Mouse (Mus musculus) adrenal gland, adult 18-20 months (tissue): ENCODE results near the gene Bcor. TPM values are rescaled to one million over a fixed set of nuclear protein-coding genes. Genes with fewer than 3 reads are reported as not detected.

Experiments
- DNase-seq, 2 experiments: peaks; one replicate each; pipeline ENCODE4 v3.0.0; 2021 to 2022; ENCODE audit warnings: low spot score in 2 of 2
- total RNA-seq, 2 experiments: library from RNA; stranded (reverse); gene quantifications; 1 replicate in 1 of 2; 2 replicates in 1 of 2; pipeline ENCODE4 v1.2.3; 2021

Bcor gene
- total RNA-seq, 2 experiments from 2014 or later: 12.7 to 16.5 TPM

DNA sequence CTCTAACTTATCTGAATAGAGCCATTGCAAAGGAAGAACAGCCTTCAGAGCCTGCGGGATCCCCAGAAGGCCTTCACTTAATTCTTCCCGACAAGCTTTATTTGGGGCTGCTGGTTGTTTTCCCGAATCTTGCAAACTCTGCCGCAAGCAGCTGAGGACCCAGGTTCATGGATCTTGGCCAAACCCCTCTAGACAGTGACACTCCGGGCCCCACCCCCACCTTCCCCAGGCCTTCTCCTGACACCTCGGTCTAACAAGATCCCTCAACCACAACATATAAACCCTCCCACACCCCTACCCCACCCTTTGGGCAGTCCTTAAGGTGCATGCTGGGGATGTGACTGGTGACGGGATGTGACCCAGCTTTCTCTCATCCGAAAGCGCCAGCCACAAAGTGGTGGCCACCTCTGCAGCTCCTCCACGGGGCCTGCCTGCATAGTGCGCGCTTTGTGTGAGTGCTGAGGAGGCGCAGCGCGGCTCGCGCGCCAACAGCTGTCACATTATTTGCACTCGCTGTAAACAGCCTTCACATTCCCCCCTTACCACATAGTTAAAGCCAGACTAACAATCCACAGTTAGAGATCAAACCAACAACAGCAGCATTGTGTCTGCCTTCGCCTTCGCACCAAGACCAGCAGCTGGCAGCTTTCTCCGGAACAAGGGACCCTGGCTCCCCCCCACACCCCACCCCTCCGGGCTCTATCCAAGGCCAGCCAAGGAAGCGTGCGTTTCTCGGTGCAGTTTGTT, 91.0 kb downstream of the Bcor start:
- no peak for DNase-seq

DNA sequence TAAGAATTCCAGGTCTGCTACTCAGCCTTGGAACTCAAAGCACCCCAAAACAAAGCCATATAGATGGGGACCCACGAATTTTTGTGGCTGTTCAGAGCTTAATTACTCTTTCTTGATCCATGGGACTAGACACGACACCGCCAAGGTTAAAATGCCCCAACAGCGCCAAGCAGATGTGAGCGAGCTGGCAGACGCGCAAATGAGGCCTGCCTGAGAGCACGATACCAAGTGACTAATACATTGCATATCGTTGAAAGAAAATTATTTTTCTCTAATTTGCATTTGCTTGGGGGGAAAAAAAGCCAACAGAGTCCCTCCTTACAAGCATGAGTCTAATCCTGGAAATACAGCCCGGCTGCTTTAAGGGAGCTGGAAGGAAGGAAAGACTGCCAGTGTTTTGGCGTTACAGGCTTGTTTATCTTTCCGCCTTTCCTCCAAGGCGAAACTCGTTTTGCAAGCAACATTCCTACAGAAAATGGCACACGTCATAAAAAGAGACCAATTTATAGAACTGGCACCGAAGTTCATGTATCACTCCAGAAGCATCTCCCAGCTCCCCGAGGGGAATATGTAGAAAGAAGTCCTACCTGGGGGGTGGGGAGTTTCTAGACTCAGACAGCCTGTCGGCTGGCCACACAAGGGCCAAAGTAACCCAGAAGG, 92.2 kb downstream of the Bcor start:
- DNase-seq: no peak

DNA sequence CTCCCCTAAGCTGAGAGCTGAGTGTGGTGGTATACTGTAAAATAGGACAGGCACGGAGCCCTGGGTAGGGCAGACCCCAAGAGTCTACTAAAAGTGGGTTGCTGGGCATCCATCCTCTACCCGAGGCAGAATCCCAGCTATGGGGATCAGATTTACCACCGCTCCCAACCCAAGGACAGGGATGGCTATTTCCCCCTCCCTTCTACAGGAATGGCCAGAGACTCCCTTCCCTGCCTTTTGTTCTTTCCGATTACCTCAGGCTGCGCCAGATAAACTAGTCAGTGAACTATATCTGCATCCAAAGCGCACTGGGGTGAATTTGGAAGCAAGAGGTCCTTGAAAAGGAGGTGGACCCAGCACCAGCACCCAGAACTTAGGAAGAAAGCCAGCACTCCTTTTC, 93.1 kb downstream of the Bcor start:
- no peak for DNase-seq

DNA sequence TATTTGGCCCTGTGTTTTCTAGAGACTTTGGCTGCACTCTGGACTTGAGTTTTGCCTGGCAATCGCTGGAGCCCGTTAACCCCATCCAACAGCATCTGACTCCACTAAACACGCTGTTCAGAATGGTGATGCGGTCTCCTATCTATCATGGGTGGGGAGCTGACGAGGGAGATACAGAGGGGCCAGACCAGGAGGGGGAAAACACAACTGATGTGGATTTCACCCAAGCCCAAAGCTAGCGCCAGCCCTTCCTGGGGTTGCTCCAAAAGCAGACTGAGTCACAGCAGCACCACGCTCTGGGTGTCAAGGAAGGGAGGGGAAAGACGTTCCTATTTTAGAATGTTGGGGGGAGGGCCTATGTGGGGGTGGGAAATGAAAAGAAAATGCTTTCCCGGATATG, 94.4 kb downstream of the Bcor start:
- no peak for DNase-seq

DNA sequence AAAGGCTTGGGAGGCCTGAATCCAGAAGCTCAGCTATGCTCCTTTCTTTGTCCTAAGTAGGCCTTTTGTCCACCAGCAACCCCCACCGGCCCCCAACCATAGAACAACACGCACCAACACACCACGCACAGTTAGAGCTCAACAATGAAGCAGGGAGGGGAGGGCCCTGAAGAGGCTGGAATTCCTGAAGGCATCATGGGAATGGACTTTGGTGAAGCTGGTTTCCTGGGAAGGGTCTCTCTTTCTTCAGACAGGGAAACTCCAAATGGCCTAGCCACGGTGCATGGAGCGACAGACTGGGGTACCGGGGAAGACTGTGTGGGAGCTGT, 97.3 kb downstream of the Bcor start:
- no peak for DNase-seq

DNA sequence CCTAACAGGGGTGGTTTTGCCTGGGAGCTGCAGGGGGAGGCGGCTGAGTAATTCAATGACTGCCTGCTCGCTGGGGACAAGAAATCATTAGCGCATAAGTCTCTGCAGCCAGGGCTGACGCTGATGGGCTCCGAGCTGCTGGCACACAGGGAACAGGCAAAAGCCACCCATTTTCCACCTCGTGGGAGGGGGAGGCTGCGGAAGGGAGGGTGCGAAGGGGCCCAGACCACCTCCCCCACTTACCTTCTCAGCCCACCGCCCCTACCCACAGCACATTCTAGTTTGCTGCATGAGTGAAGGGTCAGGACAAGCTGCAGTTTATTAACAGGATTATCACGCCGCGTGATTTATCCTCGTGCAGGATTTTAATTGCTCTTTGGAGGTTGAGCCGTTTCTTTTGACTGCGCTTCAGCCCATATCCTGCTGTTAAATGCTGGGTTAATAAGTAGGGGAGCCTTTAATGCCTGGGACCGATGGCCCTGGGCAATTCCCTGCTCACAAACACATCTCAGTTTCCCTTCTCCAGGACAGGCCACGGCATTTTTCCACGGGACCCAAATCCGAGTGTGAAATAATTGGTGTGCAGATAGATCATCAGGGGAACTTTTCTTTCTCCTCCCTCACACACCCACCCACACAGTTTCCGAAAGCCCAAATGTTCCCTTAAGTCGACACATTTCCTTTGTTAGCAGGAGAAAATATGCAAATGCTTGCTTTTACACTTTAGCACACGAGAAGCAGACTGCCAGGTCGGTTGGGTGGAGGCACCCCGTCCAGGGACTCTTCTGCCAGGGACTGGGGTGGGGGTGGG, 97.8 kb downstream of the Bcor start:
- DNase-seq: no peak

DNA sequence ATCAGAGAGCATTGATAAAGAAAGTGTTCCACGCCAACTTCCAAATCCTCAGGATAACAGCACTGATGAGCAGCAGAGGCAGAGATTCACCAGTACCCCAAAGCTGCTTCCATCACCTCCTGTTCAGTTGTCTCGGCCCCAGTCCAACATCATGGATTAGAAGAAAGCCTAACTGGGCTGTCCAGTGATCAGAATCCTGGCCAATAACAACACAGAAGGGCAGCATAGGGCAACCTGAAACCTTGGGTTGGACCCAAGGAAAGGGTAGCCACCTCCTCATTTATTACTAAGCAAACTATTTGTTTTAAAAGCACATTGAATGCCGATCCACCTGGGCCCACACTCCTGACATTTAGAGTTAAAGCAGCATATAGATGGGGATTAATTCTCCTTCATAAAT, 99.3 kb downstream of the Bcor start:
- DNase-seq: no peak

DNA sequence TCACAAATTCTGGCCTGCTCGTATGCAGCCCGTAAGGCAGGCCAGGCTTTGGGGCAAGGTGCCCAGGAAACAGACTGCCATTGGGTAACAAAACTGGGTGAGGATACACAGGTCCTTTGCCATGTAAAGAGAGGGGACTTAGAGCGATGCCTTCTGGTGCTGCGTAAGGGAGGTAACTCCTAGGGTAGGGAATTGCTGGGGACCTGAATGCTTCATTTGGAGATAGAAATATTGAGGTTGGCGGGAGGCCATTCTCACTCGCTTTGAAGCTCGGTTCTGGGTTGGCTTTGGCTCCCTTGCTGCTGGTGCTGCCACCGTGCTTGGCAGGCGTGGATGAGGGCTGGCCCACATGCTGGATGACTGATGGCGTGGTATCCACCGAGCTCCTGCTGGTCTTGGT, 102.9 kb downstream of the Bcor start:
- DNase-seq: no peak

DNA sequence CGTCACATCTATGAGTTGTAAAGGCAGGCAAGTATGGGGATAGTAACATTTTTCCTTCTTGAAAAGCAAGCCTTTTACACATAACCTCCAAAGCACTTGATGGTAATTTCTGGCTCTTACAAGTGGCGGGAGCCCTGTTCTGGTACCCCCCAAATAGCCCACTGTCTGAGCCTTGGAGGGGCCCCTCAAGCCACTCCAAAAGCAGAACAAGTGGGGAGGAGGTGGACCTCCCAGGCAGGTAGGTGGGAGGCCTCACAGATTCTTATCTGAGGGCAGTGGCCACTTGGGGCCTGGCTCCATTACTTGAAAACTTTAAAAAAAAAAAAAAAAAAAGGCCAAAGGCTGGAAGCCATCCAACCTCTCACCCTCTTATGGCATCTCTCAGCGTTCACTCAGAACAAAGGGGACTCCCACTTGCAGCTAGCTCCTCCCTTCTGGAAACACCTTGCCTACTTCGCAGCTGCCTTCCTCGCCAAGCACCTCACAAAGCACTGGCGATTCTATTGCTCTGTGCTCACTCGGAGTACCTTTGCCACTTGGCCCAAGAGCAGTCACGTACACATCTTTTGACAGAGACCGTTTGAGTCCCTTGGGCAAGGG, 106.7 kb downstream of the Bcor start:
- no peak for DNase-seq

DNA sequence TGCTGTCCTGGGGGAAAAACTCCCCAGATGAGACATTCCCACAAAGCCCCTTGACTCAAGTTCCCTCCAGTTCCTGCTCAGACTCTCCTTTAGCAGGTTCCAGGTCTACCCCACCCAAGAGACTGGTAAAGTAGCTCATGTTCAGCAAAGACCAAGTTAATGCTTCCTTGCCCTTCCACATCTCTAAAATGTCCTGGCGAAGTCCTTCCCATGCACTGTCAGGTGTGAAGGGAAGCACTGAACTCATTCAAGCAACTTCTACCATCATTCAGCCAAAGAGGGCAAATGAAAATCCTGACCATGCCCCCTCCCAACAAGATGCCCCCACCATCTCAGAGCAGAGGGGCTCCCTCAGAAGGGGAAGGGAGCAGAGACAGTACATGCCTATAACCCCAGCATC, 107.5 kb downstream of the Bcor start:
- DNase-seq: no peak

DNA sequence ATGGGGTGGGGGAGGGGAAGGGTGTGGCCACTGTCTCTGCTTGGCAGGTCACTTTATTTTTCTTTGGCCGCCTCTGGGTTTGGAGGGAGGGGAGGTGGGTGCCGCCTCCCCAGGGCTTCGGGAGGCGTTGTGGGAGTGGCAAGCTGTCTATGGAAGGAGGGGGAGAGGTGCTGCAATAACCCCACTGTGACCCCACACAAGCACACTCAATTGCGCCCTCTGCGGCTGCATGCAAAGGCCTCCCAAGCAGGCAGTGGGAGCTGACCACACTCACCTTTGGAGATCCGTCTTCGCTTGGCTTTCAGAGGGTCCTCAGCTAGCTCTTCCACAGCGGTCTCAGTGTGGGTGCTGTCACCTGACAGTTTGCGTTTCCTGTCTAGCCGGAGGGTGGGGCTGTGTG, 111.4 kb downstream of the Bcor start:
- DNase-seq: no peak

DNA sequence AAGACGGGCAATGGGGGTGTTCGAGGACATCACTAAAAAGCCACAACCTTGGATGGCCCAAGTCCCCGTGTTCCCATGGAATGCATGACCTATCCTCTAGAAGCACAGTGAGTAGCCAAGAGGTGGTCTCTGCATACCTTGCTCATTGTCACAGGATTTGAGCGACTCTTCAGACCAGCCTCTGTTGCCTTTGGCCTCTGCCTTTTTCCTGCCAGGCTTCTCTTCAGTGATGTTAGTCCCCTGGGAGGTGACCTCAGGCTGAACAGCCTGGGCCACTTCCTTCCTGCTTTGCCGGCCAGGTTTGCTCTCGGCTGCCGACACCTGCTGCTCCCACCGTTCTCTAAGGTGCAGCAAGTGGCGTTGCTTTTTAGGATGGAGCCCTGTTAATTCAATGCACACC, 112.0 kb downstream of the Bcor start:
- no peak for DNase-seq

DNA sequence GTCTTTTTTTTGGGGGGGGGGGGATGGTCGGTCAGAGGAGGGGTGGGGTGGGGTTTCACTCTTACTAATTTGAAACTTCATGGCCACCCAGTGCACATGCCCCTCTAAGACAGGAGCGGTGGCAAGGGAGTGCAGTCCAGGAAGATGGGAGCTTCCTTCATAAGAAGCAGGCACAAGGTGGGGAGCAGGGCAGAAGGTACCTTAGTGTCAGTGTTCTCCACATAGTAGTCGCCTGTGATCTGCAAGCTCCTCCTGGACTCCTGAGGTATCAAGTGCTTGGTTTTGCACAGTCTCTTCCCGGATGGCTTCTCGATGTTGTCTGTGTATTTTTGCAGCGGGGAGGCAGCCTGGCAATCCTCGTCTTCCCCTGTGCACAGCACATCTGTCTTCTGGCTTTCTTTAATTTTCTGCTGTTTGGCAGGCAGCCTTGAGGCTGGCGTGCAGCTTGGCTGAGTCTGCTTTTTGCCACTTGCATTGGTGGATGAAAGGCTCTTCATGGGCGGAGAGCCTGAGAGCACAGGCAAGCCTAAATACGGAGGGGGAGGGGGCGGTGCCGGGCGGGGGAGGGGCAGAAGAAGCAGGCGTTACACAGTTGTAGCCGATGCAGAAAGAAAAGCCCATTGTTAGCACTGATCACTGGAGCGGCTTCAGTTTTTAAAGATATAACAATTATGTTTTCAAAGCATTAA, 112.8 kb downstream of the Bcor start:
- DNase-seq: no peak

DNA sequence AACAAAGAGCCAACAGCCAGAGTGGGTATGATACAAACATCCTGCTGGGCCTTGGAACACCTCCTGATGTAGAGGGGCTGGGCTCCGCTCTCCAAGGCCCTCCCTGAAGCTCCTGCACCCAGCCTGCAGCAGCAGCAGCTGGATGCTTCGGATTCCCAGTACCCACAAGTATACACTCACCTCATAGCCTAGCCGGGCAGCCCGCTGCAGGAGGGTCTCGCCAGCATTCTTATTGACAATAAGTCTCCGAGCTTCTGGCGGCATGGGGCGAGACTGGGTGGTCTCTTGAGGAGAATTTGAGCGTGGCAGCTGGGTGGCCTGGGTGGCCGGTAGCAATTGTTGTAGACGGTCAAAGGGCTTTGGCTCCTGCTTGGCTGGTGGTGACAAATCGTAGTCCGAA, 113.5 kb downstream of the Bcor start:
- DNase-seq: no peak

DNA sequence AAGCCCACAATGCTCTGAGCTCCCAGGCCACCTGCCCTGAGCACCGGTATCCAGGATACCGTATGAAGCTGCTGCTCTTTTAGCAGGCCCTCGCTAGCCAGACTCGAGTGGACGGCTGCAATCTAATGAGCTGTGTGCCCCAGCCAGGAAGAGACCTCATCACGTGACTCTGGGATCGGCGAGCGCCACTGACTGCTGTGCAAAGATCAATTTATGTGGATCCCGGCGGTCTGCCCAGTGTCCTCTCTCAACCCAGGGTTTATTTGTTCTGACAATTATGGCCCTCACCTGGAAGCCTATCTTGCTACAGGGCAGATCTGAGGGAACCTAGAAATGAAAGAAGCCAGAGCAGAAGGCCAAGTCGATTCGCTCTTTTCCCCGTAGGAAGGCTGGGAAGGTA, 116.8 kb downstream of the Bcor start:
- DNase-seq: no peak

DNA sequence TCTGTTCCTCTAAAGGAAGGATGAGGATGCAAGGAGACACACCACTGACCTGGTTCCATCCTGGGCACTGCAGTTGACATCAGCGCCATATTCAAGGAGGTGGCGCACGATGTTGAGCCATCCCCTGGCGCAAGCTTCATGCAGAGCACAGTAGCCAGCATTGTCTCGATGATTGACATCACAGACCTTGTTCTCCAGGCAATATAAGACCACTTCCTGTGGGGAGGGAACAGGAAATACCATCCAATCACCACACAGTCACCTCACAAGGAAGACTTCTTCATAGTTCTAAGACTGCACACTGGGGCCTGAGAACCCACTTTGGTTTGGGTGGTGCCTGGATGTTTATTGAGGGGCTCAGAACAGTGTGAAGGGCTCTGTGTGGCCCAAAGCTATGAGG, 118.7 kb downstream of the Bcor start:
- DNase-seq: no peak

DNA sequence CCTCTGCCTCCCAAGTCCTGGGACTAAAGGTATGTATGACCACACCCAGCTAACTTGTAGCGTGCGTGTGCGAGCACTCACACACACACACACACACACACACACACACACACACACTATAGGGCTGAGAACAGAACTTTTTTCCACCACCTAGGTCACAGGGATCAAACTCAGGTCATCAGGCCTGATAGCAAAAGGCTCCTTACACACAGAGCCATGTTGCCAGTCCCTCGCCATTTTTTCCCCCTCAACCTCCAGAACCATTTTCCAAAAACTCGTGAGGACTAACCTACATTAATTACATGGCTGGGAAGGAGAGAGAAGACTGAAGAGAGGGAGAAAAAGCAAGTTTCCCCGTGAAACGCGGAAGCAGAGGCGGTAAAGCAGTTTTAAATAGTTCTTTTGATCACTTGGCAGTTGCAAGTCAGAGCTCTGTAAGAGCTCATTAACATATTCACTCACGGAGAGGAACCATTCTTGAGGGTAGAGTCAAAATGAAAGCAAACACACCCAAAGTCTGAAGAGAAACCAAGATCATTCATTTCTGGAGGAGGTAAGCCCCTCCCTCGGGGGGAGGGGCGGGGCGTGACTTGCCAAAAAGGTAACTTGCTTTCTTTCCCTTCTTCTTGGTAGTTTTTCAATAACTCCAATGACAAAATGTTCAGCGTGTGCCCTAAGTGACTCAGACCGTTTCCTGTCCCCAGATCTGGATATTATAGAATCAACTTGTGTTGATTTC, 145.3 kb downstream of the Bcor start:
- no peak for DNase-seq

DNA sequence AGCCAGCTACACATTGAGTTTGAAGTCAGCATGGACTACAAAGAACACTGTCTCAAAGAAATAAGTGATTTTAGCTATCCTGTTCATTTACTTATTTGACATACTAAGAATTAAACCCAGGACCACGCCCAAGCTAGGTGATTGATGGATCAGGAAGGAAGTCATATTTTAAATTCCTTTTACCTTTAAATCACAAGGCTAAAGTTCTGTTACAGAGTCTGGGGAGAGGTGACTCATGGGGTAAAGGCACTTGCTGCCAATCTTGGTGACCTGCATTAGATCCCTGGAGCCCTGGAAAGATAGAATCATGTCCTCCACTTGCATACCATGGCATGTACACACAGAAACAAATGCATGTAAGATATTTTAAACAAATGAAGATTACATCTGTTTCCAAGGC, 149.5 kb downstream of the Bcor start:
- DNase-seq: no peak

DNA sequence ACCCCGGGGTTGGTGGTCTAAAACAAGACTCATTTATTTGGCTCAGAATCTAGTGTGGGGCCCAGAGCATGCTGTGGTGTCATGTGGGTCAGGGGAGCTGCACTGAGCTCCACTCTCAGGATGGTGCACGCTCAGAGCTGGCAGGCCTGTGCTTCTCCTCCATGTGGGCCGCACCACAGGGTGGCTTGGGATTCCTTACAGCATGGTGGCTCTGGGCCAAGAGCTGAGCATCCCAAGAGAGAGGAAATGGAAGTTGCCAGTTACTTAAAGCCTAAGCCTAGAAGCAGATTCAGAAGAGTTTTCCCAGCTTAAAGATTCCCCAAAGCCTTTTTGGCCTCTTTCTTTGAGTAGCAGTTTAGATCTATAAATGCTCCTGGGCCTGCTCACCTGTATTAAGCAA, 151.1 kb downstream of the Bcor start:
- DNase-seq: no peak

DNA sequence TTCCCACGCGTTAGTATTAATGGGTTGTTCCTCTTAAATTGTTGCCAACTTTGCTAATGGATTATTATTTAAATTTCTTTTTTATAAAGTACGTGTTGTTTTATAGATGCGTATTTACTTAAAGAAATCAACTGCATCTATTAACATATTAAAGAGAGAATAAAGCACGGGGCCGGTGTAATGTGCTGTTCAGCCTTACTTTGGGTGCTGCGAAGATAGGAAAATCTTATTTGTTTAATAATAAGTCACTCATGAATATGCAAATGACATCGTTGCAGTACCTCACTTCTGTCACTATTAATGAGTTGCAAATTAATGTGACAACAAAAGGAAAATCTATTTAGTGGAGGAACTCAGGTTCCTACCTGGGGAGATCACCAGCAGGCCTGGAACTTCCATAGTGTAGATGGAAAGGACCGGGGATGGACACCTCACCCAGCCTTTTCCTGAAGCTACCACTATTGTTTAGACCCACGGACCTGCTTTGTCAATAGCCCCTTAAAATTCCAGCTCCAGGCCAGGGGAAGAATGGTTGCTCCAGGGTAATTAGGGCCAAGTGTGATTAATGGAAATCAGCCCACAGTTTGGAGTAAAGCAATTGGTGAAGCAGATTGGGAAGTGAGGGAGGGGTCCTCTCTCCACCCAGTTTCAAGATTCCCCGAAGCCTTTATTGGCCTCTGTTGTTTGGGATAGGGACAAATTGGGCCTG, 152.2 kb downstream of the Bcor start:
- no peak for DNase-seq
